Mouse (Mus musculus): ENCODE data around the gene Olfr418. TPM values are rescaled to one million over a fixed set of nuclear protein-coding genes. Genes with fewer than 3 reads are reported as not detected.
"Not testable (repeated sequence)": the region's sequence is repeated elsewhere in the genome, so short reads cannot be mapped to it uniquely, and the experiment has no call there.

Olfr418 gene
- polyA plus RNA-seq (2016; fragmentation: Nextera tagmentation; extraction: Ambion mirVana), result not detected in 2 replicates

DNA sequence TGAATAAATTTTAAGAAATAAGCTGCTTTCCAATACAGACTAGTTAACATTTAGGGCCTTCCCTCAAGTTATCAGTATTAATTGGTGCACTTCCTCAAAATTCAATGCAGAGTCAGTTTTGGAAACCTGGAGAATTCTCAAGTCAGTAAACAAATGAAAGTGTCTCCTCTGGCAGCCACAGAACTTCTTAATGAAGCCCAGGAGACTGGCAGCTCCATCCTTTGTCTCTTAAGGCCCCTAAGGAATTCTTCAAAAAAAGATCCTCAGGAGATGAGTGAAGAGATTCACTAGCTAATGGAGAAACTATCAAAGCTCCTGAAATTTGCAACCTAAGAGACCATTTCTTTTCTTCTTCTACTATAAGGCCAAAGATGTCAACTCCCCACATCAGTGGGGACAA, at the start of gene Olfr418:
TSS of gene Olfr418 (plus strand) at position 301 of the 400 bp plus-strand sequence.
- no peaks in the 10 kb centered on the region for H3K36me3 ChIP-seq (replicated peaks)
- no peaks in the 10 kb centered on the region for H3K4me1 ChIP-seq
- DNase-seq (ENCODE audit: extremely low spot score, low spot score), result no peak
- no peak within 1 kb of the TSS for H3K4me3 ChIP-seq
- no peaks in the 10 kb centered on the region for H3K9me3 ChIP-seq
- no peak within 1 kb of the TSS for H3K27ac ChIP-seq
- H3K27me3 ChIP-seq (ENCODE audit: poor library complexity, severe bottlenecking), result no peaks in the 10 kb centered on the region

DNA sequence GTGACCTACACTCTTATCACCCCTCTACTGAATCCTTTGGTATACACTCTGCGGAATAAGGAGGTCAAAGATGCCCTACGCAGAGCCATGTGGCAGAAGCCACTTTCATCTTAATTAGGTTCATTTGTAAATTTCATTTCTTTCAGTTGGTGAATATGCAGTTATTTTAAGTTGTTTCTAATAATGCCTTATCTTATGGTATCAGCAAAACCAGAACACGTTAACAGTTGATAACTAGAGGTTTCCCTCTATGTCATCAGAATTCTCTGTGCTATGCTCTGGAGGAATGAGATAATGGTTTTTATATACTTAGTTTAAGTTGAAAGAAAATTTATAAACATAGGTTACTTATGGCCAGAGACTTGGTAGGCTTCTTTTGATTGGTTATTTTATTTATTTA, 49.3 kb upstream of the Olfr418 start:
- DNase-seq (ENCODE audit: extremely low spot score, low spot score), result no peak
- H3K36me3 ChIP-seq (replicated peaks), result no peaks in the 10 kb centered on the region
- WGBS, result 90% methylated on average over 3 of the region's 3 CpGs
- H3K4me3 ChIP-seq, result no peak overlapping the region
- no peaks in the 10 kb centered on the region for H3K27me3 ChIP-seq (ENCODE audit: poor library complexity, severe bottlenecking)
- H3K9me3 ChIP-seq, result no peaks in the 10 kb centered on the region
- H3K27ac ChIP-seq, result no peak overlapping the region
- H3K4me1 ChIP-seq, result no peaks in the 10 kb centered on the region

DNA sequence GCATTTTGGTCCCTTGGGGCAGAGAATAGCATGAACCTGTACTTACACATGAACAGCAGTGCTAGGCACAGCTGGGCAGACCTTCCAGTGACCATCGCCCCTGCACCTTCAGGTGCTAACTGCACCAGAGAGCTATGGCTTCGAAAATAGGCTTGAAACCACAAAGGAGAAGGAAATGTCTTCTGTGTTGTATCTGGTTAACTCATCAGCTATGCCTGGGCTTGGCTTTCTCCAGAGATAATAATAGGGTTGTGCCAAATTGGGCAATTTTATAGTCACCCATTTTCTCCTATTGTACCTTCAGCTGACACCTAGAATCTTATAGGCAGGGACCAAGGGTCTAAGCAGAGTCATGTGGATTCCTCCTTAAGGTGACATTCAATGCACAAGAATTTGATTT, 38.7 kb upstream of the Olfr418 start, which contains the start of gene Fcer1a:
TSS of gene Fcer1a (minus strand) at position 134 of the 400 bp plus-strand sequence.
- H3K27ac ChIP-seq, result no peak within 1 kb of the TSS

DNA sequence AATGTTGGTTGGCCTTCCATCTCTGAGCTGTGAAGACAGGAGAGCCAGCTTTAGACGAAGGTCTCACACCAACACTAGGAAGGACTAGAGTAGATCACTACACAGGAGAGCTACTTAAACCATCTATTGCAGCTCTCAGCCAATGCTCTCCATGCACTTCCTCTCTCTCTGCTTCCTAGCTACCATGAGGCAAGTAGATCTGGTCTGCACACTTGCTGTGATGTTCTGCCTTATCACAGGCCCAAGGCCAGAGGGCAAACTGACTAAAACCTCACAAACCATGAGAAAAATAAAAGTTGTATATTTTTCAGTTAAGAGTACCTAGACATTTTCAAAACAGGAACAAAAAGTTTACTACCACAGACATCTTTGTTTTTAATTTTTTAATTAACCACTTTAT, 28.8 kb upstream of the Olfr418 start:
- not testable (repeated sequence) for H3K27ac ChIP-seq; H3K36me3 ChIP-seq (replicated peaks); DNase-seq (ENCODE audit: extremely low spot score, low spot score); H3K4me3 ChIP-seq; H3K27me3 ChIP-seq (ENCODE audit: poor library complexity, severe bottlenecking); H3K9me3 ChIP-seq; H3K4me1 ChIP-seq
- 86% methylated on average over 1 of the region's 1 CpGs for WGBS

More for the DNA sequence above, 38.7 kb upstream of the Olfr418 start, which contains the start of gene Fcer1a:
- Histone ChIP-seq H3K36me3 (replicated peaks) (no peaks in the 10 kb centered on the region), H3K4me1 (no peaks in the 10 kb centered on the region), H3K9me3 (no peaks in the 10 kb centered on the region), H3K27me3 (ENCODE audit: poor library complexity, severe bottlenecking) (no peaks in the 10 kb centered on the region), H3K4me3 (no peak within 1 kb of the TSS)
- WGBS, result 88% methylated on average over 2 of the region's 2 CpGs
- DNase-seq (ENCODE audit: extremely low spot score, low spot score), result no peak

DNA sequence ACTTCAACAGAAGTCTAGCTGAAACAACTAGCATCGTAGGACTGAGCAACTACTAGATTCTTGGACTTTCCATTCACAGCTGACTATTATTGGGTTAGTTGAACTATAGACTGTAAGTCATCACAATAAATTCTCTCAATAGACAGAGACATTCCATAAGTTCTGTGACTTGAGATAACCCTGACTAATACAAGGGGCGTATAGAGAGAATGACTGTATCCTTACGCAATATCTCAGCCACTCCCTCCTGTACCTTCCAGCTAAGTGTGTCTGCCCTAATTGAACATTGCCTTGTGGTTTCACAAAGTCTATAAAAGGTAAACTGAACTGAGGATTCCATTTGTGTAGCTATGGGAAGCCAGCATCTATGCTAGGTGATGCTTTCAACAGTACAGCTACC, 15.9 kb upstream of the Olfr418 start:
- Histone ChIP-seq H3K4me3 (no peak overlapping the region), H3K9me3 (no peaks in the 10 kb centered on the region), H3K4me1 (no peaks in the 10 kb centered on the region), H3K27me3 (ENCODE audit: poor library complexity, severe bottlenecking) (no peaks in the 10 kb centered on the region), H3K27ac (no peak overlapping the region), H3K36me3 (replicated peaks) (no peaks in the 10 kb centered on the region)
- WGBS, result 96% methylated on average over 3 of the region's 3 CpGs
- no peak for DNase-seq (ENCODE audit: extremely low spot score, low spot score)

DNA sequence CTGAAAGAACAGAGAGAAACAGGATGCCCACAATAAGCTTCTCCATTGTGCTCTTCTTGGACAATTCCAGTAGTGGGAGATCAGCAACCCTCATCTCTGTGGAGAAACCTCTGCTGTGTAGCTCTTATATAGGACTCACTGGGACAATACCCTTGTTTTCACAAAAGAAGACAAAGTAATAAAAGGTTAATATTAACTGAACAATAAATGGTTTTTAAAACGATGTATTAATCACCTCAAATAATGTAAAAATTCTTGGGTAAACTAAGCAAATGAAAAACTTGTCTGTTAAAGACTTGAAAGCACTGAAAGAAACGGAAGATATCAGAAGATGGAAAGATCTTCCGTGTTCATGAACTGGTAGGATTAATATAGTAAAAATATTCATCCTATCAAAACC, 11.9 kb downstream of the Olfr418 start, which contains the start of gene Mptx2:
TSS of gene Mptx2 (minus strand) at position 101 of the 400 bp plus-strand sequence.
- no peak within 1 kb of the TSS for H3K27ac ChIP-seq
- H3K36me3 ChIP-seq (replicated peaks), result no peaks in the 10 kb centered on the region
- H3K4me3 ChIP-seq, result no peak within 1 kb of the TSS
- DNase-seq (ENCODE audit: extremely low spot score, low spot score), result no peak
- no peaks in the 10 kb centered on the region for H3K27me3 ChIP-seq (ENCODE audit: poor library complexity, severe bottlenecking)
- H3K4me1 ChIP-seq, result no peaks in the 10 kb centered on the region
- 82% methylated on average over 3 of the region's 3 CpGs for WGBS
- H3K9me3 ChIP-seq, result no peaks in the 10 kb centered on the region

DNA sequence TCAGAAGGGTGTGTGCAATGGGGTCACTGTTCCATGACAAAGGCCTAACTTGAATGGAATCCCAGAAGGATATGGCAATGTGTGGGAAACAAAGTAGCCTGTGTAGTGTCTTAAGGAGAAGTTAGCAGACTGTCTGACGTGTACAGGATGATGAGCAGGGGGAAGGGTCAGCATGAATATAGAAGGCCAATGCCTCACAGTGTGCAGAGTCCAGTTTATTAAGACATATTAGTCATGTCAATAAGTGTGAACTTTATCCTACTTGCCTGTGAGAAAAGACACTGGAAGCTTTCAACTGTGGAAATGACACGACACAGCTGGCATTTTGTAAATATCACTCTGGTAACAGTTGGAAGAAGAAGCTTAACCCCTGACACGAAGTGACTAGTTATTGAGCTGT, 37.0 kb downstream of the Olfr418 start:
- not testable (repeated sequence) for H3K27ac ChIP-seq; DNase-seq (ENCODE audit: extremely low spot score, low spot score); H3K27me3 ChIP-seq (ENCODE audit: poor library complexity, severe bottlenecking); H3K4me1 ChIP-seq; H3K36me3 ChIP-seq (replicated peaks); H3K9me3 ChIP-seq; H3K4me3 ChIP-seq
- 67% methylated on average over 3 of the region's 3 CpGs for WGBS

DNA sequence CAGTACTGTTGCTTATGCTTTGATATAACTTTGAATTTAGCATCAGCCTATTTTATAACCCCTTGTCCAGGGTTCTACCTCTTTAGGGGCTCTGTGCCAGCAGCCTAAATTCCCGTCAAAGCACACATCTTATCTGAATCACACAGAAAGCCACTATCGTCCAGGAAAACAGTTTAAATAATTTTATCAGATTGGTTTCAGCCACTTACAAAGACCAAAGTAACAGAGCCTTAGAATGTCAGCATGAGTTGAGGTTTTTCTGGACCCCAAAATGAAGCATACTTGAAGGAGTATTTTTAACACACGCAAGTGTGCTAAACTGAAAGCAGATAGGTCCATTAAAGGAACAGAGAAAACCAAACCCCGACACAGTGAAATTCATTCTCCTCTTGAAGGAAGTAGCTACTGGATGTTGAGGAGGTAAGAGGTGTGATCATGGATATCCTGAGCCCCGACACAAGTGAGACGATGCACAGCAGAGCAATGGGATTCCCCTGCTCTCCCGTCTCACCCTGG, 47.8 kb downstream of the Olfr418 start:
- H3K4me3 ChIP-seq, result not testable (repeated sequence)
- 87% methylated on average over 7 of the region's 7 CpGs for WGBS

DNA sequence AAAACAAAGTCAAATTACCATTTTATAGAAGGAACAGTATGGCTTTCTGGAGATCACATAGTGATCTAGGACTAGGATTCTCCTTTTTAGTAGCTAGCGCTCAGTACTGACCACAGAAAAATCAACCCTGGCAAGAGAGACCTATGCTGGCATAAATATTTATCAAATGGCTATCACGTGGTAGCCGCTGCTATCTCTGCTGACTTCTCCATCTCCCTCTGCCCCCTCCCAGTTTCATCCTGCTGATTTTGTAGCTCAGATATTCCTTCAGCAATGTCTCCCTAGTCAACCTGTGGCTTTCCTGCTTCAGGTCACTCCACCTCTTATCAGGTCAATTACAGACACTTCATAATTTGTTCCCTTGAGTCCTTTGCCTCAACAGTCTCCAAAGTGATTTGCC, 49.9 kb downstream of the Olfr418 start:
- Histone ChIP-seq H3K27ac (no peak overlapping the region), H3K27me3 (ENCODE audit: poor library complexity, severe bottlenecking) (no peaks in the 10 kb centered on the region), H3K36me3 (replicated peaks) (no peaks in the 10 kb centered on the region), H3K4me1 (no peaks in the 10 kb centered on the region), H3K9me3 (no peaks in the 10 kb centered on the region), H3K4me3 (no peak overlapping the region)
- no peak for DNase-seq (ENCODE audit: extremely low spot score, low spot score)
- 94% methylated on average over 3 of the region's 3 CpGs for WGBS

More for the DNA sequence above, 47.8 kb downstream of the Olfr418 start:
- H3K9me3 ChIP-seq; H3K27ac ChIP-seq; DNase-seq (ENCODE audit: extremely low spot score, low spot score); H3K36me3 ChIP-seq (replicated peaks); H3K4me1 ChIP-seq; H3K27me3 ChIP-seq (ENCODE audit: poor library complexity, severe bottlenecking): not testable (repeated sequence)

DNA sequence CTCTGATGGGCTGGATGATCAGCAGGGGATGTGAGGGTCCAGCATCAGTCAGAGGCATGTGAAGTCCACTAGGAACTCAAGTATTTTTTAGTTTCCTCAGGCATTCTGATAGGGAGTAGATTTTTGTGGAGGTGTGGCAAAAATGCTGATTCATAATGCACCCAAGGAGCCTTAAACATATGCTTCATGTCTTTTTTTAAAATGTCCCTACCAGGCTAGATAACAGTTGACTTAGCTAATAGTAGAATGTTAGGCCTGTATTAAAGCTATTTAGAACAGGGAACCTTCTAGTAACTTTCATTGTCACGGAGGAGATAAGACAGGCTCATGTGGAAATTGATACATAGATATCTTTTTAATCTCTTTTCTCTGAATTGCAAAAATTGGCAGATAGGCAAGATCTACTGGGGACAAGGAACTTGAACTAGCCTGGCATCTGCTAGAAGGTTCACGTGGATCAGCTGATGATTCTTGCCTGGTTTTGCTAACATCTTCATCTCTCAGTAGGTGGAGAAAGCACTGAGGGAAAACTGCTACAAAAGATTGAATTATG, 52.2 kb downstream of the Olfr418 start:
- no peaks in the 10 kb centered on the region for H3K9me3 ChIP-seq
- no peaks in the 10 kb centered on the region for H3K27me3 ChIP-seq (ENCODE audit: poor library complexity, severe bottlenecking)
- no peak overlapping the region for H3K4me3 ChIP-seq
- DNase-seq (ENCODE audit: extremely low spot score, low spot score), result no peak
- H3K4me1 ChIP-seq, result no peaks in the 10 kb centered on the region
- no peak overlapping the region for H3K27ac ChIP-seq
- H3K36me3 ChIP-seq (replicated peaks), result no peaks in the 10 kb centered on the region
- 90% methylated on average over 2 of the region's 2 CpGs for WGBS

DNA sequence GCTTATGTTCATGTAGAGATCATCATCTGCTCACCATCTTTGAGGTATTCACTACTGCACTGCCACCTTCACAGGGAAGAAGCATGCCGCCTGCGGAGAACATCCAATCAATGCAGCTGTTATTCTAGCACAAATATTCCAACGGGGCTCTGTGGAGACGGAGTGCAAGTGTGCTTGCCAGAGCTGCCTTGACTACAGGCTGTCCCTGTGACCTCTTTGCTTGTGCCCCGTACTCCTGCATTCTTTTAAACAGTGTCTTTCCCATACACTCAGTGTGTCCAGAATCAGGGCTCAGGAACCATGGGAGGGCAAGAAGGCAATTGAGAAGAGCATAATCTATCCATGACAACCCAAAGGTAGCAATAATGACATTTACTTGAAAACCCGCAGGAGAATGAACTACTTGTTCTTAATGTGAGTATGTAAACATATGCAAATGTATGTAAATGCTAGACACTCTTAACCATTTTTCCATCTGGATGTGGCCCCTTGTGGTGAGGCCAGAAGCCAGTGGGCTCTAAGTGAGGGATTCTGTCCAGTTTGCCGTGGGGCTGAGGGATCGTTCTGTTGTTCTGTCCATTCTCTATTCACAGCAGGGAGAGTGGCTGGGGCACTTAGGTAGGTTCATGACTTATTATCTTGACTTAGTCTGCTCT, 55.9 kb downstream of the Olfr418 start:
- WGBS, result 80% methylated on average over 8 of the region's 8 CpGs
- no peaks in the 10 kb centered on the region for H3K27me3 ChIP-seq (ENCODE audit: poor library complexity, severe bottlenecking)
- H3K36me3 ChIP-seq (replicated peaks), result no peaks in the 10 kb centered on the region
- H3K27ac ChIP-seq, result no peak overlapping the region
- no peak overlapping the region for H3K4me3 ChIP-seq
- no peak for DNase-seq (ENCODE audit: extremely low spot score, low spot score)
- no peaks in the 10 kb centered on the region for H3K9me3 ChIP-seq
- no peaks in the 10 kb centered on the region for H3K4me1 ChIP-seq

DNA sequence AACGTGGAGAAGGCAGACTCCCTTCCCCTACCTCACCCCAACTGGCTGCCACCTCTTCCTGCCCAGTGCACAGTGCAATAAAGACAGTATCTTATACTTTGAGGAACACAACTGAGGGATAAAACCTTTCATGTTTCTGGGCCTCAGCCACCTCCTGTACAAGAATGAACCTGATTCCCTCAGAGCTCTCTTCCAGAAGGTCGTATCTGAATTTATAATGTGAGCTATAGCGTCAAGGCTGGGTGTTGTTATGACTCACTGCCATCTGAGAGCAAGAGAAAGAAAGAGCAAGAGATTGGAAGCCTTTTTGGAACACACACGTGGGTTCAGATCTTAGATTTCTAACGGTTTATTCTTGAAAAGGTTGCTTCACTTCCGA, 56.4 kb downstream of the Olfr418 start:
- WGBS, result 77% methylated on average over 6 of the region's 6 CpGs
- Histone ChIP-seq H3K9me3 (no peaks in the 10 kb centered on the region), H3K4me3 (no peak overlapping the region), H3K36me3 (replicated peaks) (no peaks in the 10 kb centered on the region), H3K27ac (no peak overlapping the region), H3K4me1 (no peaks in the 10 kb centered on the region), H3K27me3 (ENCODE audit: poor library complexity, severe bottlenecking) (no peaks in the 10 kb centered on the region)
- no peak for DNase-seq (ENCODE audit: extremely low spot score, low spot score)
